Mouse (Mus musculus) lung, adult 2 months (tissue): ENCODE results near the gene Cd247.

ENCODE experiments used
- CTCF ChIP-seq: fragments of 200-500 bp; IDR thresholded peaks from 2 replicates; pipeline ENCODE4 v1.5.1; 2011; ENCODE audit warnings: mild to moderate bottlenecking, low read length, control low read depth; ENCODE audit not compliant: insufficient read depth
- POLR2A ChIP-seq: fragments of 200-500 bp; IDR thresholded peaks from 2 replicates; pipeline ENCODE4 v1.6.1; 2011; ENCODE audit warnings: low read depth, mild to moderate bottlenecking, control low read depth, low read length, borderline replicate concordance; ENCODE audit errors: extremely low read depth

- TF ChIP-seq POLR2A, result no peak
- TF ChIP-seq CTCF, result no peak
Observed at GRCm38 (mm10) chr1:165765651-165766294, 22.7 kb upstream of the Cd247 start.
